Mouse (Mus musculus) G1E (cell line): Measurements from ENCODE around the gene Nanos1. TPM values are rescaled to one million over a fixed set of nuclear protein-coding genes. Genes with fewer than 3 reads are reported as not detected.
A peak's percentile ranks its signal among the peaks of the same experiment; 100 is the strongest.

Source experiments
- ATAC-seq: 2 replicates; pipeline ENCODE4 v1.8.0; 2016; ENCODE audit warnings: mild to moderate bottlenecking; ENCODE audit not compliant: insufficient number of reproducible peaks, poor library complexity, low FRiP score, severe bottlenecking; ENCODE audit errors: extremely low read depth
- DNase-seq: peaks from one replicate; pipeline ENCODE4 v3.0.0; 2012; ENCODE audit warnings: low spot score
- H3K27me3 ChIP-seq: 2 replicates; pipeline ENCODE4 v1.6.1; 2012; ENCODE audit warnings: mild to moderate bottlenecking, low read length, inconsistent platforms; ENCODE audit not compliant: insufficient read depth
- H3K36me3 ChIP-seq: replicated peaks from 2 replicates; pipeline ENCODE3; 2012; ENCODE audit warnings: mild to moderate bottlenecking, inconsistent platforms
- H3K4me1 ChIP-seq: 2 replicates; pipeline ENCODE4 v1.6.1; 2012; ENCODE audit warnings: low read depth, low read length, inconsistent platforms, mixed read lengths; ENCODE audit not compliant: insufficient read depth
- H3K4me3 ChIP-seq: 2 replicates; pipeline ENCODE4 v1.5.1; 2012; ENCODE audit warnings: low read depth, mild to moderate bottlenecking, inconsistent platforms, low read length, moderate library complexity, mixed read lengths
- H3K9me3 ChIP-seq: replicated peaks from 2 replicates; pipeline ENCODE4 v1.6.1; 2012; ENCODE audit warnings: inconsistent platforms
- CTCF ChIP-seq: IDR thresholded peaks from 2 replicates; pipeline ENCODE4 v1.5.1; 2012; ENCODE audit warnings: low read depth, low read length, inconsistent platforms, mixed read lengths
- GATA1 ChIP-seq: IDR thresholded peaks from 2 replicates; pipeline ENCODE4 v1.6.1; 2012; ENCODE audit warnings: borderline replicate concordance, low read length, inconsistent platforms, mixed read lengths
- GATA2 ChIP-seq: IDR thresholded peaks from 2 replicates; pipeline ENCODE4 v1.6.1; 2012; ENCODE audit warnings: low read depth, low read length, inconsistent platforms, borderline replicate concordance
- POLR2AphosphoS5 ChIP-seq: IDR thresholded peaks from 2 replicates; pipeline ENCODE4 v1.6.1; 2012; ENCODE audit warnings: low read depth, low read length, inconsistent platforms; ENCODE audit not compliant: insufficient replicate concordance
- TAL1 ChIP-seq: conservative IDR thresholded peaks from 2 replicates; pipeline ENCODE4 v1.6.1; 2012; ENCODE audit warnings: low read depth, low read length, inconsistent platforms, mixed read lengths
- polyA plus RNA-seq: library from polyadenylated mRNA; stranded (reverse); fragments of >175 nt; gene quantifications from 2 replicates; pipeline ENCODE4 v1.2.3, GENCODE M21; 2012
- total RNA-seq, 2 experiments: library from RNA; stranded (forward) in 1 of 2; stranded (reverse) in 1 of 2; fragments of 200-1000 nt in 1 of 2; fragments of >200 nt in 1 of 2; fragmentation: Nextera tagmentation in 1 of 2; gene quantifications; 2 replicates each; pipeline ENCODE4 v1.2.3; 2014 to 2017

Nanos1 gene
- total and polyA plus RNA-seq, 3 experiments: 2.1 to 4.6 (median 2.6) TPM

DNA sequence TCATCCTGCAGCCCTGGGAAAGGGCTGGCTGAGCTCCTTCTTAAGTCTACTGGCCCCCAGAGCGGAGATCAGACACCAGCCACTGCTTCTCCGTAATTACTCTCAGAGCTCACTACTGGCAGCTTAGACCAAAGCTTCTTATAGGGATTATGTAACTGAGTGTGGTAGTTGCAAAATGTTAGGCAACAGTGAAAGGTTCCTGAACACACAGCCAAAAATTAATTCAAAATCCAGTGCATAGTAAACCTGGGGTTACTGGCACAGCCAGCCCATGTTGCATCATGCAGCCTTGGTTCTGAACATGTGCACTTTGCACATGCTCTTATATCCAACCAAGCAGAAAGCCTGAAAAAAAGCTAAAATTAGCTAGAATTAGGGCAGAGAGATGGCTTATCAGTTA, 39.5 kb downstream of the Nanos1 start:
- Histone ChIP-seq H3K9me3 (no peaks in the 10 kb centered on the region), H3K36me3 (no peaks in the 10 kb centered on the region), H3K4me3 (no peak overlapping the region), H3K27me3 (no peaks in the 10 kb centered on the region), H3K4me1 (peaks cover 42% of the 10 kb centered on the region)
- DNase-seq (no peak), ATAC-seq (no peak)
- no peak for TF ChIP-seq POLR2AphosphoS5
- no peak for TF ChIP-seq GATA1
- no peak for TF ChIP-seq CTCF
- no peak for TF ChIP-seq TAL1
- TF ChIP-seq GATA2: no peak

DNA sequence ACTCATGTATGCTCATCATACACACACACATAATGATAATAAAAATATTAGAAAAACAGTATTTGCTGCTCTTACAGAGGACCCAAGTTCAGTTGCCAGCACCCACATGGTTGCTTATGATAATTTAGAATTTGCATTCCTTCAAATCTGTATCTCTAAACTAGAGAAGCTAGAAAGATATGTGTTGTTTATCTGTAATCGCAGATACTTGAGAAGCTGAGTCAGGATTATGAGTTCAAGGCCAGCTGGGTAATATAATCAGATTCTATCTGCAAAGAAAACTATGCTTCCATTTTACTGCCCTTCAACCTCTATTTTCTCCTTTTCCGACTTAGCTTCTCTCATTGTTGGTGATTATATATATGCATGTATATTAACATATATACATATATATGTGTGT, 41.6 kb downstream of the Nanos1 start:
- no peaks in the 10 kb centered on the region for H3K36me3 ChIP-seq
- no peak overlapping the region for H3K4me3 ChIP-seq
- H3K27me3 ChIP-seq: no peaks in the 10 kb centered on the region
- ATAC-seq (no peak), DNase-seq (no peak)
- TF ChIP-seq POLR2AphosphoS5: no peak
- no peak for TF ChIP-seq GATA2
- TF ChIP-seq GATA1: no peak
- TF ChIP-seq TAL1: no peak
- TF ChIP-seq CTCF: no peak
- no peaks in the 10 kb centered on the region for H3K9me3 ChIP-seq
- peaks cover 47% of the 10 kb centered on the region for H3K4me1 ChIP-seq

DNA sequence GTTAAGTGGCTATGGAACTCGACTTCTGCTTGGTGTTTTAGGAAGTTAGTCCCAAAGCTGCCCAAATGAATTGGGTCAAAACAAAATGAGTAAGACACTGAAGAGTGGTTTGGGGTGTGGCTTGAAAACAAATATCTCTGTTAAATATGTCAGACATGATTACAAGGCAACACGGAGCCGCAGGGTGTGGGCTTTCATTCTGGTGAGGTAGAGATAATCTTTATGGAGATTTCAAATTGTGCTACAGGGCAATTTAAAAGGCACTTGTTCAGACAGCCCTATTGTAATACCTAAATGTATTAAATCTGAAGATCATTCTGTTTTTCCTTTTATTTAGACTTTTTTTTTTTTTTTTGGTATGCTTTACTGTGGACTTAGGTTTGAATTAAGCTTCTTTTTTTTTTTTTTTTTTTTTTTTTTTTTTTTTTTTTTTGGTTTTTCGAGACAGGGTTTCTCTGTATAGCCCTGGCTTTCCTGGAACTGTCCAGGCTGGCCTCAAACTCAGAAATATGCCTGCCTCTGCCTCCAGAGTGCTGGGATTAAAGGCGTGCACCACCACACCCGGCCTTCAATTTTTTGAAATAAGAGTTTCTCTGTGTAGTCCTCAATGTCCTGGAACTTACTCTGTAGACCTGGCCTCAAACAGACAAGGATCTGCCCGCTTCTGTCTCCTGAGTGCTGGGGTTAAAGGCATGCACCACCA, 44.2 kb downstream of the Nanos1 start:
- Histone ChIP-seq H3K4me3 (no peak overlapping the region), H3K27me3 (no peaks in the 10 kb centered on the region), H3K9me3 (no peaks in the 10 kb centered on the region), H3K36me3 (no peaks in the 10 kb centered on the region), H3K4me1 (peaks cover 34% of the 10 kb centered on the region)
- TF ChIP-seq GATA1 (no peak), TAL1 (peak; percentile 82), CTCF (no peak), POLR2AphosphoS5 (no peak)
- DNase-seq (peak; percentile 37), ATAC-seq (peak; percentile 97)

DNA sequence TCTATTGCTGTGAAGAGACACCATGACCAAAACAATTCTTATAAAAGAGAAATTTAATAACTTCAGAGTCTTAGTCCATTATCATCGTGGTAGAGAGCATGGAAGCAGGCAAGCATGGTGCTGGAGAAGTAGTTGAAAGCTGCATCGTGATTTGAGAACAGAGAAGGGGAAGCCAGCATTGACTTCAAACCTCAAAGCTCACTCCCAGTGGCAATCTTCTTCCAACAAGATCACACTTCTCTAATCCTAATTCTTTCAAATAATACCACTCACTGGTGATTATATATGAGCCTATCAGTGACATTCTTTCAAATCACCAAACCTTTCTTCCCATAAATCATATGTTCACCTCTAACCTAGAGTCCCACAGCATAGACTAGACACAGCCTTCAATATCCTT, 49.1 kb downstream of the Nanos1 start:
- DNase-seq (no peak), ATAC-seq (no peak)
- Histone ChIP-seq H3K27me3 (no peaks in the 10 kb centered on the region), H3K36me3 (no peaks in the 10 kb centered on the region), H3K4me3 (no peak overlapping the region), H3K4me1 (peaks cover 10% of the 10 kb centered on the region; the same call in 1 of the 2 replicates), H3K9me3 (no peaks in the 10 kb centered on the region)
- no peak for TF ChIP-seq POLR2AphosphoS5
- no peak for TF ChIP-seq GATA2
- TF ChIP-seq CTCF: no peak
- no peak for TF ChIP-seq GATA1
- no peak for TF ChIP-seq TAL1

Other genes with a start within 250 kb of the Nanos1 start
- gene Cacul1, start 175.0 kb upstream of the Nanos1 start, total RNA-seq (2014; fragmentation: Nextera tagmentation): 38.7 and 42.7 TPM in 2 replicates
- gene Cacul1, start 175.0 kb upstream of the Nanos1 start, total RNA-seq (2017): 43.6 and 45.2 TPM in 2 replicates
- 81.8 and 87.4 TPM in 2 replicates for gene Cacul1, start 175.0 kb upstream of the Nanos1 start, polyA plus RNA-seq
- gene Eif3a, start 34.7 kb downstream of the Nanos1 start, total RNA-seq (2014; fragmentation: Nextera tagmentation): 415 and 493 TPM in 2 replicates
- 261 and 323 TPM in 2 replicates for gene Eif3a, start 34.7 kb downstream of the Nanos1 start, total RNA-seq (2017)
- 101 and 135 TPM in 2 replicates for gene Eif3a, start 34.7 kb downstream of the Nanos1 start, polyA plus RNA-seq
- 74.6 and 90.0 TPM in 2 replicates for gene Fam45a, start 55.6 kb downstream of the Nanos1 start, total RNA-seq (2014; fragmentation: Nextera tagmentation)
- 26.6 and 29.7 TPM in 2 replicates for gene Fam45a, start 55.6 kb downstream of the Nanos1 start, total RNA-seq (2017)
- 3.3 and 5.3 TPM in 2 replicates for gene Fam45a, start 55.6 kb downstream of the Nanos1 start, polyA plus RNA-seq
- 2.7 and 6.1 TPM in 2 replicates for gene Sfxn4, start 105.5 kb downstream of the Nanos1 start, total RNA-seq (2014; fragmentation: Nextera tagmentation)
- 0.82 and 2.0 TPM in 2 replicates for gene Sfxn4, start 105.5 kb downstream of the Nanos1 start, total RNA-seq (2017)
- 0.04 and 0.13 TPM in 2 replicates for gene Sfxn4, start 105.5 kb downstream of the Nanos1 start, polyA plus RNA-seq
- gene Prdx3, start 118.6 kb downstream of the Nanos1 start, total RNA-seq (2014; fragmentation: Nextera tagmentation): 512 and 583 TPM in 2 replicates
- gene Prdx3, start 118.6 kb downstream of the Nanos1 start, total RNA-seq (2017): 426 and 446 TPM in 2 replicates
- gene Prdx3, start 118.6 kb downstream of the Nanos1 start, polyA plus RNA-seq: 15.3 and 17.9 TPM in 2 replicates
- 2.1 and 2.6 TPM in 2 replicates for gene Grk5, start 133.8 kb downstream of the Nanos1 start, total RNA-seq (2014; fragmentation: Nextera tagmentation)
- gene Grk5, start 133.8 kb downstream of the Nanos1 start, total RNA-seq (2017): 4.0 and 4.6 TPM in 2 replicates
- gene Grk5, start 133.8 kb downstream of the Nanos1 start, polyA plus RNA-seq: 1.0 and 1.9 TPM in 2 replicates